Mouse (Mus musculus): ENCODE measurements at regions not wholly inside any gene's neighbourhood (a gene's known extent, or its start where the extent isn't known, plus 50 kb on each side); places are given as distances from the start of the nearest gene placed in this dataset.
A peak's percentile ranks its signal among the peaks of the same experiment; 100 is the strongest.

- H3K27me3 ChIP-seq: no peaks in the 10 kb centered on the region
- 97% methylated on average over 3 of the region's 3 CpGs for WGBS
- H3K27ac ChIP-seq (replicated peaks): no peak overlapping the region
- ATAC-seq (replicated peaks): no peak
- H3K9me3 ChIP-seq: no peaks in the 10 kb centered on the region
- H3K4me1 ChIP-seq: no peaks in the 10 kb centered on the region
- H3K36me3 ChIP-seq: no peaks in the 10 kb centered on the region
- no peak overlapping the region for H3K4me2 ChIP-seq (replicated peaks)
- no peak overlapping the region for H3K9ac ChIP-seq (replicated peaks)
- H3K4me3 ChIP-seq: no peak overlapping the region
These were observed 53.3 kb upstream of the Arhgap28 start for GRCm38 (mm10) chr17:68057264-68057663.

- ATAC-seq (replicated peaks): no peak
- no peaks in the 10 kb centered on the region for H3K27me3 ChIP-seq
- no peak overlapping the region for H3K4me3 ChIP-seq
- no peak overlapping the region for H3K27ac ChIP-seq (replicated peaks)
- H3K9me3 ChIP-seq: no peaks in the 10 kb centered on the region
- H3K36me3 ChIP-seq: no peaks in the 10 kb centered on the region
- no peaks in the 10 kb centered on the region for H3K4me1 ChIP-seq
- 74% methylated on average over 3 of the region's 3 CpGs for WGBS
- H3K9ac ChIP-seq (replicated peaks): no peak overlapping the region
- H3K4me2 ChIP-seq (replicated peaks): no peak overlapping the region
These were observed 56.5 kb upstream of the Arhgap28 start for GRCm38 (mm10) chr17:68060455-68060854.

DNA sequence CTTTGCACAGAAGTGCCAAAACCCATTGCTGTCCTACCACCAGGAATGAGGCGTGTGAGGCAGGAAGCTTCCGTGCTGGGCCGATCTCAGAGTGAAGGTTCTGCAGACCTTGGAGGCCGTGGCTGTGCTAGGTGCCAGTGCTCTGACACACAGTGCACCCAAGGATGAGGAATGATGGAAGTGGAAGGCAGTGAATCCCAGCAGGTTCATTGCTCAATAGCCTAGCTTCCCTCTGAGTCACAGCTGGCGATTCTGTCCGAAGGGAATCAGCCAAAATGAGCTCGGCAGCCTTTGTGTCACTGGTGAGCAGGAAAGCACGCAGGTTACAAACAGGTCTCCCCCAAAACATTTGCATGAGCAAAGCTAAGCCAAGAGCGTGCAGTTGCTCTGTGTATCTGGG is 61.8 kb upstream of the Arhgap28 start:
- no peak overlapping the region for H3K4me3 ChIP-seq
- no peaks in the 10 kb centered on the region for H3K36me3 ChIP-seq
- 76% methylated on average over 9 of the region's 9 CpGs for WGBS
- no peak overlapping the region for H3K9ac ChIP-seq (replicated peaks)
- H3K4me2 ChIP-seq (replicated peaks): no peak overlapping the region
- ATAC-seq (replicated peaks): no peak
- no peaks in the 10 kb centered on the region for H3K9me3 ChIP-seq
- H3K27ac ChIP-seq (replicated peaks): no peak overlapping the region
- H3K4me1 ChIP-seq: no peaks in the 10 kb centered on the region
- H3K27me3 ChIP-seq: no peaks in the 10 kb centered on the region

- H3K27me3 ChIP-seq: no peaks in the 10 kb centered on the region
- H3K27ac ChIP-seq (replicated peaks): no peak overlapping the region
- H3K36me3 ChIP-seq: no peaks in the 10 kb centered on the region
- H3K4me1 ChIP-seq: no peaks in the 10 kb centered on the region
- 91% methylated on average over 2 of the region's 2 CpGs for WGBS
- no peak overlapping the region for H3K9ac ChIP-seq (replicated peaks)
- no peak for ATAC-seq (replicated peaks)
- H3K4me2 ChIP-seq (replicated peaks): no peak overlapping the region
- H3K4me3 ChIP-seq: no peak overlapping the region
- H3K9me3 ChIP-seq: no peaks in the 10 kb centered on the region
These were observed 62.3 kb upstream of the Arhgap28 start for GRCm38 (mm10) chr17:68066204-68066603.

- 87% methylated on average over 7 of the region's 7 CpGs for WGBS
- Histone ChIP-seq H3K4me1 (0 out of 2 replicates have a peak, but pooled peaks cover 3% of the 10 kb centered on the region), H3K27ac (replicated peaks) (no peak overlapping the region), H3K4me3 (no peak overlapping the region), H3K9me3 (no peaks in the 10 kb centered on the region), H3K9ac (replicated peaks) (no peak overlapping the region), H3K27me3 (no peaks in the 10 kb centered on the region), H3K4me2 (replicated peaks) (no peak overlapping the region), H3K36me3 (no peaks in the 10 kb centered on the region)
- ATAC-seq (replicated peaks): no peak
These were observed 65.1 kb upstream of the Arhgap28 start for GRCm38 (mm10) chr17:68069008-68069407.

DNA sequence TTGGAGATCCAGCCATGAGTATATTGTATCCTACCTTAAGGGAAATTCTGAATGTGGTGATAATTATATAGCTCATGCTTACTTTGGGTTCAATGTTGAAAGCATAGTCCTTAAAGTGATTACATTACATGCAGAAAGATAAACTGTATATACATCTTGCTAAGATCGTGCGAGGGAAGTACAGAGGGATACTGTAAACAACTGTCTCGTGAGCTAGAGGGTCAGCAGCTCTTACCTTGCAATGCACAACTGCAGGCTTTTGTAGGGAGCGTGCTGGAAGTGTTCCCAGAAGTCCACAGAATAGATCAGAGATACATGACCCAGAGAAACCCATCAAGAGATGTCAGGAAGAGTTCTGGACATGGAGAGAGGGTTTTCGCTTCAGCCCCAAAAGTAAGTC is 65.6 kb upstream of the Arhgap28 start:
- no peak overlapping the region for H3K9ac ChIP-seq (replicated peaks)
- H3K27ac ChIP-seq (replicated peaks): no peak overlapping the region
- no peaks in the 10 kb centered on the region for H3K27me3 ChIP-seq
- no peak for ATAC-seq (replicated peaks)
- no peak overlapping the region for H3K4me2 ChIP-seq (replicated peaks)
- no peaks in the 10 kb centered on the region for H3K36me3 ChIP-seq
- H3K9me3 ChIP-seq: no peaks in the 10 kb centered on the region
- H3K4me3 ChIP-seq: no peak overlapping the region
- WGBS: 88% methylated on average over 5 of the region's 5 CpGs
- H3K4me1 ChIP-seq: 0 out of 2 replicates have a peak, but pooled peaks cover 3% of the 10 kb centered on the region

- WGBS: 20% methylated on average over 4 of the region's 4 CpGs
- ATAC-seq (replicated peaks): no peak
- Histone ChIP-seq H3K9me3 (no peaks in the 10 kb centered on the region), H3K27me3 (no peaks in the 10 kb centered on the region), H3K4me1 (0 out of 2 replicates have a peak, but pooled peaks cover 3% of the 10 kb centered on the region), H3K4me3 (no peak overlapping the region), H3K36me3 (no peaks in the 10 kb centered on the region), H3K4me2 (replicated peaks) (no peak overlapping the region), H3K27ac (replicated peaks) (no peak overlapping the region), H3K9ac (replicated peaks) (no peak overlapping the region)
These were observed 67.6 kb upstream of the Arhgap28 start for GRCm38 (mm10) chr17:68071472-68071871.

DNA sequence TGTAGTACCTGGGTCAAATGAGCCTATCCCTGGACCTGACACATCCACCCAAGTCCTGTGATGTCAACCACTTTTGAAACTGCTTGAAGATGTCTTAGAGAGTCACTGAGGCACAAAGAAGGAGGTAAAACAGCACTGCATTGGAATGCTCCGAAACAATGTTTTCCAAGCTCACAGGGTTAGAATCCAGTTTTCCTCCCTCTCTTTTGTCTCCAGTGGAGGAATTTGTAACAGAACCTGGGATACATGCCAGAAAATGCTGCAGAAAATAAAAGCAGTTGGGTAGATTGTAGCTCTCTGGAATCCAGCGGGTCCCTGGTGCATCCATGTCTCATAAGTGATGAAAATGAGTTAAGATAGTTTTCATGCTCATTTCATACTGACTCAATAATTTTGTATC is 71.8 kb upstream of the Arhgap28 start:
- no peaks in the 10 kb centered on the region for H3K36me3 ChIP-seq
- no peaks in the 10 kb centered on the region for H3K9me3 ChIP-seq
- no peaks in the 10 kb centered on the region for H3K27me3 ChIP-seq
- H3K9ac ChIP-seq (replicated peaks): no peak overlapping the region
- H3K4me1 ChIP-seq: peaks cover 8% of the 10 kb centered on the region; the same call in 1 of the 2 replicates
- H3K4me2 ChIP-seq (replicated peaks): no peak overlapping the region
- ATAC-seq (replicated peaks): no peak
- no peak overlapping the region for H3K27ac ChIP-seq (replicated peaks)
- H3K4me3 ChIP-seq: no peak overlapping the region
- 39% methylated on average over 2 of the region's 2 CpGs for WGBS

GRCm38 (mm10) chr17:68078709-68079108 is 74.8 kb upstream of the Arhgap28 start:
- ATAC-seq (replicated peaks): peak; percentile 75
- H3K27ac ChIP-seq (replicated peaks): peak overlapping the region; percentile 9

GRCm38 (mm10) chr17:68084446-68084845 is 80.5 kb upstream of the Arhgap28 start:
- ATAC-seq (replicated peaks): no peak
- no peak overlapping the region for H3K27ac ChIP-seq (replicated peaks)

More at GRCm38 (mm10) chr17:68078709-68079108, 74.8 kb upstream of the Arhgap28 start:
- H3K4me1 ChIP-seq: peaks cover 5% of the 10 kb centered on the region; the same call in 1 of the 2 replicates
- no peak overlapping the region for H3K4me3 ChIP-seq
- no peaks in the 10 kb centered on the region for H3K36me3 ChIP-seq
- no peaks in the 10 kb centered on the region for H3K27me3 ChIP-seq
- WGBS: 20% methylated on average over 3 of the region's 3 CpGs
- no peak overlapping the region for H3K4me2 ChIP-seq (replicated peaks)
- H3K9me3 ChIP-seq: no peaks in the 10 kb centered on the region
- H3K9ac ChIP-seq (replicated peaks): no peak overlapping the region

DNA sequence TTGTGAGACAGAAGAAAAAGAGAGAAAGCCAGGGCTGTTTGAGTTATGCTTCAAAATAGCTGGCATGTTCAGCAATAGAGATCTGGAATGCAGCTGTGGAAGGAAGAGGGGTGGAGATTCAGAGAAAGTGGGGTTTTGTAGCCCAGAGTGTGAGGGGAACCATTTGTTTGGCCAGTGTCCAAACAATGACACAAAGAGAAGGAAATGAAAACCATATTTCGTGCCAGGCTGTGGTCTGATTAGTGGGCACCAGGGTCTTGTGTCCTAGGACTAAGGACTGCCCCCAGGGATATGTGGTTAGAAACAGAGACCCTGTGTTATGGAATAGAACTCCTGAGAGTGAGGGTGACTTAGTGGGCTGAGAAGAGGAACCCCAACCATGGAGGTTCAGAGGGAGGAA is 83.2 kb upstream of the Arhgap28 start:
- Histone ChIP-seq H3K36me3 (no peaks in the 10 kb centered on the region), H3K27me3 (no peaks in the 10 kb centered on the region), H3K4me3 (no peak overlapping the region), H3K4me1 (no peaks in the 10 kb centered on the region), H3K4me2 (replicated peaks) (no peak overlapping the region), H3K9me3 (no peaks in the 10 kb centered on the region), H3K9ac (replicated peaks) (no peak overlapping the region), H3K27ac (replicated peaks) (no peak overlapping the region)
- 68% methylated on average over 1 of the region's 1 CpGs for WGBS
- no peak for ATAC-seq (replicated peaks)

More at GRCm38 (mm10) chr17:68084446-68084845, 80.5 kb upstream of the Arhgap28 start:
- 90% methylated on average over 2 of the region's 2 CpGs for WGBS
- no peaks in the 10 kb centered on the region for H3K9me3 ChIP-seq
- H3K4me2 ChIP-seq (replicated peaks): no peak overlapping the region
- H3K4me1 ChIP-seq: peaks cover 4% of the 10 kb centered on the region; the same call in 1 of the 2 replicates
- no peaks in the 10 kb centered on the region for H3K27me3 ChIP-seq
- no peak overlapping the region for H3K9ac ChIP-seq (replicated peaks)
- no peaks in the 10 kb centered on the region for H3K36me3 ChIP-seq
- H3K4me3 ChIP-seq: no peak overlapping the region

GRCm38 (mm10) chr17:68089179-68089578 is 85.3 kb upstream of the Arhgap28 start:
- Histone ChIP-seq H3K4me2 (replicated peaks) (no peak overlapping the region), H3K27me3 (no peaks in the 10 kb centered on the region), H3K27ac (replicated peaks) (no peak overlapping the region), H3K9ac (replicated peaks) (no peak overlapping the region), H3K36me3 (no peaks in the 10 kb centered on the region), H3K4me3 (no peak overlapping the region), H3K9me3 (no peaks in the 10 kb centered on the region), H3K4me1 (no peaks in the 10 kb centered on the region)
- 93% methylated on average over 1 of the region's 1 CpGs for WGBS
- no peak for ATAC-seq (replicated peaks)

- Histone ChIP-seq H3K4me2 (replicated peaks) (no peak overlapping the region), H3K27me3 (no peaks in the 10 kb centered on the region), H3K9me3 (no peaks in the 10 kb centered on the region), H3K9ac (replicated peaks) (no peak overlapping the region), H3K4me3 (no peak overlapping the region), H3K36me3 (no peaks in the 10 kb centered on the region), H3K27ac (replicated peaks) (no peak overlapping the region), H3K4me1 (no peaks in the 10 kb centered on the region)
- 95% methylated on average over 1 of the region's 1 CpGs for WGBS
- ATAC-seq (replicated peaks): no peak
These were observed 85.9 kb upstream of the Arhgap28 start for GRCm38 (mm10) chr17:68089830-68090229.

All from forebrain, embryonic 15.5 days (tissue).